Mouse (Mus musculus): ENCODE data around the gene Sgpp1. TPM values are rescaled to one million over a fixed set of nuclear protein-coding genes. Genes with fewer than 3 reads are reported as not detected.

Gene Sgpp1
- polyA plus RNA-seq, 2 experiments, result 9.2 to 17.7 TPM

DNA sequence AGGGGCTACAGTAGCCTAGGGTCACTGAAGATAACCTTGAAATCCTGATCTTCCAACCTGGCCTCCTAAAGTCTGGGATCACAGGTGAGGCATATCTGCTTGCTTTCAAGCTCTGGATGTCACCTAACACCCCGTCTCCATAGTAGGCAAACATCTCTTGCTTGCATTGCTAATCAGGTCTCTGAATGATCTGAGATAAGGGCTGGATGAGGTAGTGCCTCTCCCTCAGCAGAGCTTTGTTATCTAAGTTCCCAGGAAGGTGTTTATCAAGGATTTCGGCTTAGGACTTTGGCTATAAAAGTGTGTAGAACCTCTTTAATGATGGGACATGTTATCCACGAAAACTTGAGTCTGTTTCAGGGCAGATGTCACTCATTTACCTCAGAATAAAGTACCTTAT lies 35.9 kb upstream of the Sgpp1 start:
- no peak for DNase-seq (ENCODE audit: low read depth in 3 of 3, low spot score in 3 of 3)
- Histone ChIP-seq H3K27me3 (ENCODE audit: control insufficient read depth, insufficient read depth, low read length) (no peaks in the 10 kb centered on the region), H3K9ac (replicated peaks) (no peak overlapping the region), H3K36me3 (replicated peaks; ENCODE audit: control insufficient read depth, insufficient read depth, low read depth) (no peaks in the 10 kb centered on the region), H3K27ac (no peak overlapping the region), H3K9me3 (ENCODE audit: control insufficient read depth, low read length) (no peaks in the 10 kb centered on the region), H3K4me2 (ENCODE audit: low read depth) (no peak overlapping the region), H3K4me1 (replicated peaks; ENCODE audit: control insufficient read depth in 2 of 2, insufficient read depth in 2 of 2, low read length in 1 of 2) (peaks cover 0 to 2% of the 10 kb centered on the region in 2 experiments; a peak in 1 of 4 replicates), H3K4me3 (ENCODE audit: insufficient read depth in 1 of 2, low read depth in 2 of 2, low read length in 2 of 2) (no peak overlapping the region)
- 10% methylated on average over 3 of the region's 3 CpGs for WGBS (ENCODE audit: insufficient replicate concordance)
- TF ChIP-seq EP300 (IDR thresholded peaks at IDR 0.05; ENCODE audit: low read depth) (no peak), CTCF (IDR thresholded peaks at IDR 0.05; ENCODE audit: low read depth) (no peak)
- no peak for ATAC-seq (ENCODE audit: insufficient read depth)

DNA sequence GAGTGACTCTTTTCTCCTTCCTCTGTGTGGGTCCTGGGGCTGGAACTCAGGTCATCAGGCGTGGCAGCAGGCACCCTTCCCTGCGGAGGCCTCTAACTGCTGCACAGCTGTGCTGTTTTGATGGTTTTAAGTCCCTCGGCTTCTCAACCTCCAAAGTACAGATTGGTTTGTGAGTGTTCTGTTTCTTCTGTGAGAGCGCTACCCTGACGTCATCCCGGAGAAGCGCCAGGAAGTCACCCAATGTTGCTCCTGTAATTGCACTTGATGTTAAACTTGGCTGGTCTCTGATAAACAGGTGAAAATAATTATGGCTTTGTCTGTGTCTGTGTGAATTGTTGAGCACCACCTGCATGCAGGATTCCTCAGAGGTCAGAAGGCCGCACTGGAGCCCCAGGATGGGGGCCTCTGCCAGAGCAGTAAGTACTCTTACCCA lies 31.4 kb upstream of the Sgpp1 start:
- 50% methylated on average over 8 of the region's 8 CpGs for WGBS (ENCODE audit: insufficient replicate concordance)
- TF ChIP-seq EP300 (IDR thresholded peaks at IDR 0.05; ENCODE audit: low read depth) (no peak), CTCF (IDR thresholded peaks at IDR 0.05; ENCODE audit: low read depth) (no peak)
- Histone ChIP-seq H3K36me3 (replicated peaks; ENCODE audit: control insufficient read depth, insufficient read depth, low read depth) (no peaks in the 10 kb centered on the region), H3K4me1 (replicated peaks; ENCODE audit: control insufficient read depth in 2 of 2, insufficient read depth in 2 of 2, low read length in 1 of 2) (peaks cover 0 to 2% of the 10 kb centered on the region in 2 experiments; a peak in 1 of 4 replicates), H3K9me3 (ENCODE audit: control insufficient read depth, low read length) (no peaks in the 10 kb centered on the region), H3K27me3 (ENCODE audit: control insufficient read depth, insufficient read depth, low read length) (no peaks in the 10 kb centered on the region), H3K4me2 (ENCODE audit: low read depth) (no peak overlapping the region), H3K27ac (no peak overlapping the region), H3K4me3 (ENCODE audit: insufficient read depth in 1 of 2, low read depth in 2 of 2, low read length in 2 of 2) (no peak overlapping the region), H3K9ac (replicated peaks) (no peak overlapping the region)
- no peak for ATAC-seq (ENCODE audit: insufficient read depth)
- no peak for DNase-seq (ENCODE audit: low read depth in 3 of 3, low spot score in 3 of 3)

DNA sequence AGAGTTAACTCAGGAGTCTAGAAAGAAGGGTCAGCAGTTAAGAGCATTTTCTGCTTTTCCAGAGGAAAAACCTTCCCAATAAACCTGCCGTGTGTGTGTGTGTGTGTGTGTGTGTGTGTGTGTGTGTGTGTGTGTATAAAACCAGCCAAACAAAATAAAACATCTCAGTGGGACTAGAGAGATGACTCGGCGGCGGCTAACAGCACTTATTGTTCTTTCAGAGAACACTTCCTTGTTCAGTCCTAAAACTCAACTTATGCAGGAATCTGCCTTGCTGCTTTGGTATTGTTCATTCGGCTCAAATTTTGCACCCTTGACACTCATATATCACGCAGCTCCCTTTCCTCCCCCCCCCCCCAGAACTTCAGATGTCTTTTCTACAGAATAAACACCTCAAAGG lies 30.9 kb upstream of the Sgpp1 start:
- no peak for TF ChIP-seq CTCF (IDR thresholded peaks at IDR 0.05; ENCODE audit: low read depth)
- no peak for TF ChIP-seq EP300 (IDR thresholded peaks at IDR 0.05; ENCODE audit: low read depth)
- no peaks in the 10 kb centered on the region for H3K27me3 ChIP-seq (ENCODE audit: control insufficient read depth, insufficient read depth, low read length)
- DNase-seq (ENCODE audit: low read depth in 3 of 3, low spot score in 3 of 3), result no peak
- H3K4me3 ChIP-seq (ENCODE audit: insufficient read depth in 1 of 2, low read depth in 2 of 2, low read length in 2 of 2), result no peak overlapping the region
- H3K9me3 ChIP-seq (ENCODE audit: control insufficient read depth, low read length), result no peaks in the 10 kb centered on the region
- no peak overlapping the region for H3K9ac ChIP-seq (replicated peaks)
- H3K27ac ChIP-seq, result no peak overlapping the region
- peaks cover 0 to 1% of the 10 kb centered on the region in 2 experiments; a peak in 1 of 4 replicates for H3K4me1 ChIP-seq (replicated peaks; ENCODE audit: control insufficient read depth in 2 of 2, insufficient read depth in 2 of 2, low read length in 1 of 2)
- ATAC-seq (ENCODE audit: insufficient read depth), result no peak
- WGBS (ENCODE audit: insufficient replicate concordance), result 37% methylated on average over 6 of the region's 6 CpGs
- no peaks in the 10 kb centered on the region for H3K36me3 ChIP-seq (replicated peaks; ENCODE audit: control insufficient read depth, insufficient read depth, low read depth)
- no peak overlapping the region for H3K4me2 ChIP-seq (ENCODE audit: low read depth)

DNA sequence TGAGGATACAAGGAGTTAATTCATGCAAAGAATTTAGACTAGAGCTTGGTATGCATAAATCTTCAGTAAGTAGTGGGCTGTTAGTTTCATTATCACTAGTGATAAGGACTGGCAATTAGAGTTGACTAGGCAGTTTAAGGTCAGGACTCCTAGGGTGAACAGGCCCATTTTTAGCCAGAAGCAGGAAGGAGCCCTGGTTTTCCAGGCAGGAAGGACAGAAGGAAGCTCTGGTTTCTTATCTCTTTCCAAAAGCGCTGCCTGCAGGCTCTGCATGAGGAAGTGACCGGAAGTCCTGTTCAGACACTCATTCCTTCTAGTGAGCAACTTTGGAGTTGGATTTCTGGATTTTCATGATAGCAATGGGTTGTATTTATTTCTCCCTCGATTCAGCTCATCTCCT lies 30.2 kb upstream of the Sgpp1 start:
- 13% methylated on average over 3 of the region's 3 CpGs for WGBS (ENCODE audit: insufficient replicate concordance)
- Histone ChIP-seq H3K27ac (no peak overlapping the region), H3K9ac (replicated peaks) (no peak overlapping the region), H3K27me3 (ENCODE audit: control insufficient read depth, insufficient read depth, low read length) (no peaks in the 10 kb centered on the region), H3K4me2 (ENCODE audit: low read depth) (0 out of 2 replicates have a peak overlapping the region, but pooled peaks have one; percentile 4), H3K9me3 (ENCODE audit: control insufficient read depth, low read length) (no peaks in the 10 kb centered on the region), H3K36me3 (replicated peaks; ENCODE audit: control insufficient read depth, insufficient read depth, low read depth) (no peaks in the 10 kb centered on the region), H3K4me1 (replicated peaks; ENCODE audit: control insufficient read depth in 2 of 2, insufficient read depth in 2 of 2, low read length in 1 of 2) (peaks cover 0 to 3% of the 10 kb centered on the region in 2 experiments; a peak in 2 of 4 replicates), H3K4me3 (ENCODE audit: insufficient read depth in 1 of 2, low read depth in 2 of 2, low read length in 2 of 2) (no peak overlapping the region)
- DNase-seq (ENCODE audit: low read depth in 3 of 3, low spot score in 3 of 3) (no peak), ATAC-seq (ENCODE audit: insufficient read depth) (no peak)
- TF ChIP-seq EP300 (IDR thresholded peaks at IDR 0.05; ENCODE audit: low read depth) (no peak), CTCF (IDR thresholded peaks at IDR 0.05; ENCODE audit: low read depth) (no peak)

DNA sequence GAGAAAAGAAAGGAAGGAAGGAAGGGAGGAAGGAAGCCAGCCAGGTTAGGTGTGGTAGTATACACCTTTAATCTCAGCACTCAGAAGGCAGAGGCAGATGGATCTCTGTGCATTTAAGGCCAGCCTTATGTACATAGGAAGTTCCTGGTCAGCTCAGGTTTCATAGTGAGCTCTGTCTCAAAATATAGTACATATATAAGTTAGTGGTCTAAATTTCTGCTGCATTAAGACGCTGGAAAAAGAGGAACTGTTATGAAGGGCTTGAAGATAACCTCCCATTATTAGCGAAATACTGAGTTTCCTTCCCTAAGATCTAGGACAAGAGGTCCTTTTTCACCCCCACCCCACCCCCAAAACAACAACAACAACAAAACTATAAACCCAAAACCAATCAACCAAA lies 20.9 kb upstream of the Sgpp1 start:
- TF ChIP-seq CTCF (IDR thresholded peaks at IDR 0.05; ENCODE audit: low read depth), result no peak
- no peak for TF ChIP-seq EP300 (IDR thresholded peaks at IDR 0.05; ENCODE audit: low read depth)
- H3K36me3 ChIP-seq (replicated peaks; ENCODE audit: control insufficient read depth, insufficient read depth, low read depth), result no peaks in the 10 kb centered on the region
- no peaks in the 10 kb centered on the region for H3K27me3 ChIP-seq (ENCODE audit: control insufficient read depth, insufficient read depth, low read length)
- 15% methylated on average over 2 of the region's 2 CpGs for WGBS (ENCODE audit: insufficient replicate concordance)
- no peak for DNase-seq (ENCODE audit: low read depth in 3 of 3, low spot score in 3 of 3)
- no peak for ATAC-seq (ENCODE audit: insufficient read depth)
- peaks cover 0 to 8% of the 10 kb centered on the region in 2 experiments; a peak in 2 of 4 replicates for H3K4me1 ChIP-seq (replicated peaks; ENCODE audit: control insufficient read depth in 2 of 2, insufficient read depth in 2 of 2, low read length in 1 of 2)
- no peak overlapping the region for H3K9ac ChIP-seq (replicated peaks)
- H3K9me3 ChIP-seq (ENCODE audit: control insufficient read depth, low read length), result no peaks in the 10 kb centered on the region
- no peak overlapping the region for H3K27ac ChIP-seq
- no peak overlapping the region for H3K4me2 ChIP-seq (ENCODE audit: low read depth)
- no peak overlapping the region for H3K4me3 ChIP-seq (ENCODE audit: insufficient read depth in 1 of 2, low read depth in 2 of 2, low read length in 2 of 2)

Measured in liver, embryonic 14.5 days (tissue).